Mouse (Mus musculus): ENCODE measurements around the gene Cdk2ap2. TPM values are rescaled to one million over a fixed set of nuclear protein-coding genes. Genes with fewer than 3 reads are reported as not detected.
"Not testable (repeated sequence)": the region's sequence is repeated elsewhere in the genome, so short reads cannot be mapped to it uniquely, and the experiment has no call there.

The Cdk2ap2 gene
- polyA plus RNA-seq (2016; fragmentation: Nextera tagmentation; extraction: Ambion mirVana), result 77.2 and 80.2 TPM in 2 replicates

DNA sequence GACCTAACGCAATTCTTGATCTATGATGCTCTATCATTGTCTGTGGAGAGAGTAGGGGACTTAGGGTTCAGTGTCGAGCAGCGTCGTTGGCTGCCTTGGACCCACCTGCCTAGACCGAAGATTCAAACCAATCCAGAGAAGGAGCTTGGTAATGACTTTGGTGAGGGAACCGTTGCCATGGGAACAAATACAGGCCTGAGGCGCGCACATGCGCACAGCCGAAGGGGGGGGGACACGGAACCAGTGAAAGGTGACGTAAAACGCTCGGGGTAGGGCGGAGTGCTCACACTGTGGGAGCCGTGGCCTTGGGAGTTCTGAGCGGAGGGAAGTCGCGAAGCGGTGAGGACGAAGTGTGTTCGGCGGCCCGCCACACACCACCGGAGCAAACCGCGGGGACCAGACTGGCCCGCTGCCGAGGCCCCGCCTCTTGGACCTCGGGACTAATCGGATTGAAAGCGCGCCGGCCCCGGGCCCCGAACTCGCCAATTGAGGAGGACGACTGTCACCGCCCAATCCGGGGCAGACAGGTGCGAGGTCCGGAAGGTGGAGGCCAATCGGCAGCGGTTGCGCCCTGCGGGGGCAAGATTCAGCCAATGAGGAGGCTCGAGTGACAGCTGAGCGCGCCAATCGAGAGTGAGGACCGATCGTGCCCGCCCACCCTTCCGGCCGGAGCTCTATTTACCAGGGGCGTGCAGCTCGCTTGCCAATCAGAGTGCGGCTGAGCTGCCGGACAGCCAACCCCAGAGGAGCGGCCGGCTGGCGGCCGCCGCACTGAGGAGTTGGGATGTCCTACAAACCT lies at the start of gene Cdk2ap2:
TSS of gene Cdk2ap2 (plus strand) at position 541 of the 799 bp plus-strand sequence.
- under 1% methylated on average over 65 of the region's 65 CpGs for WGBS
- Histone ChIP-seq H3K4me1 (peaks cover 58% of the 10 kb centered on the region), H3K27me3 (replicated peaks; ENCODE audit: low read depth, poor library complexity, severe bottlenecking) (peaks cover 36% of the 10 kb centered on the region), H3K36me3 (replicated peaks) (no peaks in the 10 kb centered on the region), H3K27ac (replicated peaks) (peak within 1 kb of the TSS; percentile 89), H3K9me3 (no peaks in the 10 kb centered on the region), H3K4me3 (peak within 1 kb of the TSS; percentile 76)
- DNase-seq (ENCODE audit: low spot score), result peak; percentile 100

DNA sequence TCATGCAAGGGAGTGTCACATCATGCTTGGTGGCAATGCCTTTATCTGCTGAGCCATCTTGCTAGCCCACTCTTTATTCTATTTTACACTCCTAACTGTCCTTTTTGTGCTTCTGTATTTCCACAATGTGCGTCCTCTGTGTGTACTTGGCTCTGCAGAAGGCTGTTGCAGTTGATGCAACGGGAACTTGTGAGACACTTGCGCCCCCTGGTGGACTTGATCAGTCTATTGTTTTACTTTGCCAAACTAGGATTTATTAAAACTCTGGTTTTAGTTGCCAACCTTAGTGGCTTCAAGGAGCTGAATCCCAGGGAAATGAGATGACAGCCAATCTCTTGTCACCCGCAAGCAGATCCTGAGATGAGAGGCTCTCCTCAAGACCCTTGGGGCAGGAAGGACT lies 49.1 kb upstream of the Cdk2ap2 start:
- peak; percentile 83 for DNase-seq (ENCODE audit: low spot score)
- WGBS, result 14% methylated on average over 4 of the region's 4 CpGs
- H3K4me3 ChIP-seq, result no peak overlapping the region
- H3K4me1 ChIP-seq, result peaks cover 4% of the 10 kb centered on the region; the same call in 1 of the 2 replicates
- H3K36me3 ChIP-seq (replicated peaks), result no peaks in the 10 kb centered on the region
- H3K27me3 ChIP-seq (replicated peaks; ENCODE audit: low read depth, poor library complexity, severe bottlenecking), result no peaks in the 10 kb centered on the region
- no peaks in the 10 kb centered on the region for H3K9me3 ChIP-seq
- no peak overlapping the region for H3K27ac ChIP-seq (replicated peaks)

DNA sequence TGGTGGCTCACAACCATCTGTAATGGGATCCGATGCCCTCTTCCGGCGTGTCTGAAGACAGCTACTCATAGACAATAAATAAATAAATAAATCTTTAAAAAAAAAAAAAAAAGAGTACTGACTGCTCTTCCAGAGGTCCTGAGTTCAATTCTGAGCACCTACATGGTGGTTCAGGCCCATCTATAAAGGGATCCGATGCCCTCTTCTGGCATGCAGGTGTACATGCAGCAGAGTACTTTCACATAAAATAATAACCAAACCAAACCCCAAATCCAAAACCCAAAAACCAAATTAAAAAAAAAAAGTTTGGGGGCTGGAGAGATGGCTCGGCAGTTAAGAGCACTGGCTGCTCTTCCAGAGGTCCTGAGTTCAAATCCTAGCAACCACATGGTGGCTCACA lies 47.9 kb upstream of the Cdk2ap2 start:
- not testable (repeated sequence) for H3K36me3 ChIP-seq (replicated peaks); H3K4me3 ChIP-seq; H3K27me3 ChIP-seq (replicated peaks; ENCODE audit: low read depth, poor library complexity, severe bottlenecking); H3K9me3 ChIP-seq; DNase-seq (ENCODE audit: low spot score); H3K27ac ChIP-seq (replicated peaks); H3K4me1 ChIP-seq
- WGBS, result 82% methylated on average over 5 of the region's 5 CpGs

DNA sequence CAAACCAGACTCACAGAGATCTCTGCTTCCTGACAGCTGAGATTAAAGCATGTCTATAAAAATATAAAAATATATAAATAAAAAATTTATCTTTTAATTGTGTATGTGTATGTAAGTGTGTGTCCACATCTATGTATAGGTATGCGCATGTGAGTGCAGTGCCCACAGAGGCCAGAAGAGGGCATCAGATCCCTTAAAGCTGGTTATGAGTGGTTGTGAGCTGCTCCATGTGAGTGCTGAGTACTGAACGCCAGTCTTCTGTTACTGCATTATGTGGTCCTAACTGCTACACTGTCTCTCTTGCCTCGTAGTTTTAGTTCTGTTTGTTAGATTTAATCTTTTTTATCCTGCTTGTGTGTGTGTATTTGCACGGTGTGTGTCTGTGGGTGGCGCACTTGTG lies 46.0 kb upstream of the Cdk2ap2 start:
- no peak for DNase-seq (ENCODE audit: low spot score)
- 96% methylated on average over 5 of the region's 5 CpGs for WGBS
- no peaks in the 10 kb centered on the region for H3K4me1 ChIP-seq

DNA sequence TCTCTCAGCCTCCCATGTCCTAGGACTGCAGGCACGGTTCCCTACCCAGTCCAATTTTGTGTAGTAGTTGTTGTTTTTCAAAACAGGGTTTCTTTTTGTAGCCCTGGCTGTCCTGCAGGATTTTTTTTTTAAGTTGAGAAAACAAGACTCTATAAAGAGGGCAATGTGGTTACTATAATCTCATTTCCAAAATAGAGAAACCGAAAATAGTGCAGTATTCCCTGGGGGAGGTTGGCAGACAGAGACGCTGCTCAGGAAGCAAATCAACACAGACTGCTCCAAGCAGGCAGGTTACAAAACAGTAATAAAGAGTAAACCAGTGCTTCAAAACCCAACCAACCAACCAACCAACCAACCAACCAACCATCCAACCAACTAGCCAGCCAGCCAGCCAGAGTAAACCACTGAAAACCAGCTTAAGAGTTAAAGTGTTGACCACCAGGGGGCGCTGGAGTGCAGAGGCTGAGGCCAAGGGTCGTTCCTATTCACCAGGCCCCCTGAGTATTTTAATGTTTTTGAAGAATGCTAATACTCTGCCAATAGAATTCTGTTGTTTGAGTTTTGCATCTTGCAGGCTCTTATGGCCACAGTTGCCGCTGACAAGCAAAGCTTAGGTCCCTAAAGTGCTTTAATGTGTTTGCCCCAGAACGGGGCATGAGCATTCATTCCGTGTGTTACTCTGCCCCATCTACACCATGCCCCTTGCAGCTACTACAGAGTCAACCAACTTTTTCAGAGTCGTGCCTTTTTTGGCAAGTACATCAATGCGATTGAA lies 45.1 kb upstream of the Cdk2ap2 start:
- Histone ChIP-seq H3K9me3 (no peaks in the 10 kb centered on the region), H3K4me3 (no peak overlapping the region), H3K4me1 (no peaks in the 10 kb centered on the region), H3K27ac (replicated peaks) (no peak overlapping the region), H3K36me3 (replicated peaks) (no peaks in the 10 kb centered on the region), H3K27me3 (replicated peaks; ENCODE audit: low read depth, poor library complexity, severe bottlenecking) (no peaks in the 10 kb centered on the region)
- WGBS, result 54% methylated on average over 10 of the region's 10 CpGs
- DNase-seq (ENCODE audit: low spot score), result peak; percentile 76

More for the DNA sequence above, 46.0 kb upstream of the Cdk2ap2 start:
- no peak overlapping the region for H3K27ac ChIP-seq (replicated peaks)
- no peak overlapping the region for H3K4me3 ChIP-seq
- H3K36me3 ChIP-seq (replicated peaks), result no peaks in the 10 kb centered on the region
- H3K9me3 ChIP-seq, result no peaks in the 10 kb centered on the region
- no peaks in the 10 kb centered on the region for H3K27me3 ChIP-seq (replicated peaks; ENCODE audit: low read depth, poor library complexity, severe bottlenecking)

DNA sequence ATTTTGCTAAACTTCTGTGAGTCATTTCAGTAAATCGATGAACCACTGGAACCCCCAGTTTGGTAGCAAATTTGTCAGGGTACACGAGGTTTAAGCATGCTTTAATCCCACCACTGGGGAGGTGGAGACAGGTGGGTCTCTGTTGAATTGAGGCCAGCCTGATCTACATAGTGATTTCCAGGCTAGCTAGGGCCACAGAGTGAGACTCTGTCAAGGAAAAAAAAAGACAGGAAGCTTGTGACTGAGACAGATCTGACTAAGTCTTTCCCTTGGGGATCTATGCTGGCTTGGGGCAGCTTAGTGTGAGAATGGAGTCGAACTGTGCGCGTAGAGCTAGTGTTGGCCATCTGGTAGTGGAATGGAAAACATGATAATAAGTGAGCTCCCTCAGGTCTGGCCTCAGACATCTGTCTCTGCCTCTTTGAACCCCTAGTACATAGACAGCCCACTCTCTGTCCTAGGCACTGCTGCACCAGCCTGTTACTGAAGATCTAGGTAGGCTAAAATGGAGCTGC lies 44.4 kb upstream of the Cdk2ap2 start:
- Histone ChIP-seq H3K27ac (replicated peaks) (no peak overlapping the region), H3K4me1 (no peaks in the 10 kb centered on the region), H3K27me3 (replicated peaks; ENCODE audit: low read depth, poor library complexity, severe bottlenecking) (no peaks in the 10 kb centered on the region), H3K36me3 (replicated peaks) (no peaks in the 10 kb centered on the region), H3K4me3 (no peak overlapping the region), H3K9me3 (no peaks in the 10 kb centered on the region)
- 78% methylated on average over 5 of the region's 5 CpGs for WGBS
- no peak for DNase-seq (ENCODE audit: low spot score)

DNA sequence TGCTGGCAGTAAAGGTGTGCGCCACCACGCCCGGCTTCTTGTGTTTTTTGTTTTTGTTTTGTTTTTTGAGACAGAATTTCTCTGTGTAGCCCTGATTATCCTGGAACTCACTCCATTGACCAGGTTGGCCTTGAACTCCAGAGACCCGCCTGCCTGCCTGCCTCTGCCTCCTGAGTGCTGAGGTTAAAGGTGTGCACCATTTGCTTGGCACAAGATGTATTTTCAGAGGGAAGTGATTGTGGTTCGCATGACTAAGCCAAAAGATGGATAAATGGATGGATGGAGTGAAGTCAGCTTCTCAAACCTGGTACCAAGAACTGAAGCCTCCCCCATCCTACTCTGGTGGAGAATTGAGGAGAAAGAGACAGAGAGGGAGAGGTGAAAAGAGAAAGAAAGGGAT lies 42.4 kb upstream of the Cdk2ap2 start:
- Histone ChIP-seq H3K36me3 (replicated peaks) (no peaks in the 10 kb centered on the region), H3K9me3 (no peaks in the 10 kb centered on the region), H3K4me3 (no peak overlapping the region), H3K27ac (replicated peaks) (no peak overlapping the region), H3K4me1 (no peaks in the 10 kb centered on the region), H3K27me3 (replicated peaks; ENCODE audit: low read depth, poor library complexity, severe bottlenecking) (no peaks in the 10 kb centered on the region)
- no peak for DNase-seq (ENCODE audit: low spot score)
- WGBS, result 86% methylated on average over 5 of the region's 5 CpGs

DNA sequence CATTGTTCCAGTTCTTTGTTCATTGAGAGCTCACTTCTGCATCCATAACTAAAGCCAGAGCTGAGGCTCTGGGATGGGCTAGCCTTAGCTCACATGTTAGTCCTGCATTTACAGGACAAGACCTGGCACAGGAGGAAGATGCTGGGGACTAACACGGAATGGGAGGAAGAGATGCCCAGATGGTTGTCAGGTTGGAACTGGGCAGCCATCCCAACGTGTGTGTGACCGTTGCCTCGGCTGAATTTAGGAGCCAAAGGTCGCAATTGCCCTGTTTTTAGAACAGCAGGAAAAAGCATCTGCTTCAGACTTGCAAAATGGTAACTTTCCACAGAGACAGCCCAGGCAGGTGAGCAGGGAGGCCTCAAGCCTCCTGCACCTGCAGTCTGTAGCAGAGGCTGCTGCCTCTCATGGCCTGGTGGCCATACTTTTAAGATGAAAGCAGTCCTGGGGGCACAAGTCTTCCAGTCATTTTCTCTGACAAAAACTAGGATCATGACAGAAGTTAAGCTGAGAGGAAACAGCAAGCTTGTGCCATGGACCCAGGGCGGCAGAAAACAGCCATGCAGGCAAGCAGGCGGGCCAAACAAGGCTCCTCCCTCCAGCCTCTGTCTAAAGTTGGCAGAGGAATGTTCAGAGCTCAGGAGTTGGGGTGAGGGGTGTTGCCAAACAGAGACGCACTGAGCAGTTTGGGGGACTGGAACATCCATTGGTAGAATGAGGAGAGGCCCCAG lies 41.6 kb upstream of the Cdk2ap2 start:
- Histone ChIP-seq H3K27ac (replicated peaks) (no peak overlapping the region), H3K4me1 (no peaks in the 10 kb centered on the region), H3K27me3 (replicated peaks; ENCODE audit: low read depth, poor library complexity, severe bottlenecking) (no peaks in the 10 kb centered on the region), H3K9me3 (no peaks in the 10 kb centered on the region), H3K4me3 (no peak overlapping the region), H3K36me3 (replicated peaks) (no peaks in the 10 kb centered on the region)
- no peak for DNase-seq (ENCODE audit: low spot score)
- 72% methylated on average over 8 of the region's 8 CpGs for WGBS

DNA sequence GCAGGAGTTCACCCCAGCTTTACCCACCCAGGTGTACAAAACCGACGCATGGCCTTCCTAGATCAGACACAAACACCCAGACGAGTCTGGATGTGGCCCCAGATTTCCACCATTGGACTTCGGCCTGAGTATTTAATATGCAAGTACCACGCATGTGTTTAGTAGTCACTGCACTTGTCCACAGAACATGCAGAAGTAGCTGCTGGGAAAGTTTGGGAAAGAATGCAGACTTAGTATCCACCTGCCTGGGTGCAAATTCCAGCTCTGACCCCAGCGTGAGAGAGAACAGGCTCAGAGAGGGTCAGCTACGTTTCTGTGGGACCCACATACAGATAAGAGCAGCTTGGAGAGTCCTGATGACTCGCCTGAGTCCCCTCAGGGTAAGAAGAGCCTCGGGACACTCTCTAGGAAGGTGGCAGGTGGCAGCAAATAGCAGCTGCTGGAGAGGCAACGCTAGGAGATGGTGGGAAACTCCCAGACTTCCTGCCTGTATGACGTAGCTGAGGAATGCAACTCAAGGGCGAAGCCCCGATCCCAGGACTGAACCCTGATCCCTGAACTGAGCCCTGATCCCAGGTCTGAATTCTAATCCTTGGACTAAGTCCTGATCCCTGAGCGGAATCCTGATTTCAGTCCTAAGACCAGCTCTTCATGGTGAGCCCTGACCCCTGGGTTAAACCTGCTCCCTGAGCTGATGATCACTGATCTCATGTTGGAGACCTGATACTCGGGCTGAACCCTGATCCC lies 40.9 kb upstream of the Cdk2ap2 start:
- H3K27ac ChIP-seq (replicated peaks), result no peak overlapping the region
- WGBS, result 61% methylated on average over 15 of the region's 15 CpGs
- no peaks in the 10 kb centered on the region for H3K4me1 ChIP-seq
- H3K36me3 ChIP-seq (replicated peaks), result no peaks in the 10 kb centered on the region
- no peak for DNase-seq (ENCODE audit: low spot score)
- no peak overlapping the region for H3K4me3 ChIP-seq
- H3K9me3 ChIP-seq, result no peaks in the 10 kb centered on the region
- no peaks in the 10 kb centered on the region for H3K27me3 ChIP-seq (replicated peaks; ENCODE audit: low read depth, poor library complexity, severe bottlenecking)

DNA sequence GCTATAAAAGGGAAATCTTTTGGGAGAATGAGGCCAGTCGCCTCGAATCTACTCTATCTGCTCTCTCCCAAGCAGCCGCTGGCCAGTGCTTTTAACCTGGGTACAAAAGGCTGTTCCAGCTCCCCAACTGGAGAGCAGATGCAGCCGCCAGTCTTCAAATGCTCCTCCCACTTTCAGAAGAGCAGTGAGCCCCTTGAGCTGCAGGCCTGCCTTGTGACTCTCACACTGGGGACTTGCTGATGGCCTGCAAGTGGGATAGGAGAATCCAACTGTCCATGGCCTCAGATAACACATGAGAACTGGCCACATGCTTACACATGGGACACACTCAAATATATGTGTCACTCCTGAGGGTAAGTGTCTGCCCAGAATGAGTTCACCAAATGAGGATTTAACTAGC lies 40.3 kb upstream of the Cdk2ap2 start:
- H3K9me3 ChIP-seq, result no peaks in the 10 kb centered on the region
- H3K4me1 ChIP-seq, result no peaks in the 10 kb centered on the region
- H3K36me3 ChIP-seq (replicated peaks), result no peaks in the 10 kb centered on the region
- no peak overlapping the region for H3K4me3 ChIP-seq
- DNase-seq (ENCODE audit: low spot score), result no peak
- WGBS, result 42% methylated on average over 4 of the region's 4 CpGs
- H3K27me3 ChIP-seq (replicated peaks; ENCODE audit: low read depth, poor library complexity, severe bottlenecking), result no peaks in the 10 kb centered on the region
- no peak overlapping the region for H3K27ac ChIP-seq (replicated peaks)

DNA sequence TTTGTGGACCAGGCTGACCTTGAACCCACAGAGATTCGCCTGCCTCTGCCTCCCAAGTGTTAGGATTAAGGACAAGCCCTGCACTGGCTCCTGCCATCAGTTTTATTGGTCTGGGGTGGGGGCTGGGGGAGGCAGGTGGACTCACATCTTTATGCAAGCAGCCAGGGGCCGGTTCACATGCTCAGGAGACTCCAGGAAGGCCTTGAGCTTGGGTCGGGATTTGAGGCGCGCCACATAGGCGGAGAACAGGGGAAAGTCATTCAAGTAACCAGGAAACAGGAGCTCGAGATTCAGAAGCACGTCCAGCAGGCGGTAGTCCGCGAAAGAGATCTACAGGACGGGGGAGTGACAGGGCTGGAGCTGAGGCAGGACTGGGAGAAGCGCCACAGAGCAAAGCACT lies 39.6 kb upstream of the Cdk2ap2 start:
- H3K9me3 ChIP-seq, result no peaks in the 10 kb centered on the region
- no peak for DNase-seq (ENCODE audit: low spot score)
- no peaks in the 10 kb centered on the region for H3K27me3 ChIP-seq (replicated peaks; ENCODE audit: low read depth, poor library complexity, severe bottlenecking)
- WGBS, result 90% methylated on average over 13 of the region's 13 CpGs
- no peak overlapping the region for H3K27ac ChIP-seq (replicated peaks)
- no peaks in the 10 kb centered on the region for H3K4me1 ChIP-seq
- no peaks in the 10 kb centered on the region for H3K36me3 ChIP-seq (replicated peaks)
- no peak overlapping the region for H3K4me3 ChIP-seq

DNA sequence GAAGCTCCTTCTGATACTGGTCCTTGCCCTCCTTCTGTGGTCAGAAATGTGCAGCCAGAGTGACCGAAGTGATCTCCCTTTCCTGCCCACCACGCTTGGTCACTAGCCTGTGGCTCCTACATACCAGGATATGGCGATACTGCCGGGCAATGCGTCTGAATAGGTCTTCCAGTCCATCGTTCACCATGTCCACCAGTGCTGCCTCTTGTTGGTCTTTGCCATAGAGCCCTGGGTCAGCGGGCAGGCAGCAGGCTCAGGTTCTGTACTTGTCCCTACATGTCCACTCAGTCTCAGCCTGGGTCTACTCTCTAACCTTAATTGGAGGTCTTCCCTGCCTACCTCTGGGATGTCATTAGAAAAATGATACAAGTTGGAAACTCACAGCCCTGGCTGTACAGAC lies 39.0 kb upstream of the Cdk2ap2 start:
- 92% methylated on average over 7 of the region's 7 CpGs for WGBS
- H3K27ac ChIP-seq (replicated peaks), result no peak overlapping the region

More for the DNA sequence above, 39.0 kb upstream of the Cdk2ap2 start:
- DNase-seq (ENCODE audit: low spot score), result no peak
- no peaks in the 10 kb centered on the region for H3K9me3 ChIP-seq
- no peaks in the 10 kb centered on the region for H3K27me3 ChIP-seq (replicated peaks; ENCODE audit: low read depth, poor library complexity, severe bottlenecking)
- H3K4me1 ChIP-seq, result no peaks in the 10 kb centered on the region
- H3K36me3 ChIP-seq (replicated peaks), result no peaks in the 10 kb centered on the region
- no peak overlapping the region for H3K4me3 ChIP-seq

Data from embryonic facial prominence, embryonic 10.5 days (tissue).